Mouse (Mus musculus): Measurements from ENCODE around the gene Abcd1.

The Abcd1 gene

DNA sequence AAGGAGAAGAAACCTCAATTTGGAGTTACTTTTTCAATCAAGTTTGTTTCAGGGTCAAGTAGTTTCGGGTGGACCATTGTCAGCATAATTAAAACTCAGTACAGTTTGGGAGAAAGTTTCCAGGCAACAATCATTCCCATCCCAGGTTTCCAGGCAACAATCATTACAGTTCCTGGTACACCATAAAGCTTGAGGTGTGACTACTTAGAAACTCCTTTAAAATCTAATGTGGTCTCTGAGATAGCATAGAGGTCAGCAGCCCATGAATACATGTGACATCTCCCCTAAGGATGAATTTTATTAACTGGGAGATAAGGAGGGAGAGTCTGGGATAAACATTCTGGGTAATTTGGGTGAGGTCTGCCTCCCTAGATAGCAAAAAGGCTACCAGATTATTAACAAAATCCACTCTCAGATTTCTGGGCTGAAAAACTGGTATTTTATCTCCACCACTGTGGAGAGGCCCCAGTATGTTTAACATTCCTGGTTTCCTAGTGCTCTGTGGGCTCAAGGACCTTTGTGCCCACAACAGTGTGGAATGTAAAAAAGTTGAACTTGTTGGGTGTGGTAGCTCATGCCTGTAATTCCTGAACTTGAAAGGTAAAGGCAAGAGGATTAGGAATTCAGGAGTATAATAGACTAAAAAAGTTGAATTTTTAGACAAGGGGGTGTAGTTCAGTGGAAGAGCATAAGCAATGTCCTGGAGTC, 28.5 kb downstream of the Abcd1 start:
- no peak for DNase-seq

DNA sequence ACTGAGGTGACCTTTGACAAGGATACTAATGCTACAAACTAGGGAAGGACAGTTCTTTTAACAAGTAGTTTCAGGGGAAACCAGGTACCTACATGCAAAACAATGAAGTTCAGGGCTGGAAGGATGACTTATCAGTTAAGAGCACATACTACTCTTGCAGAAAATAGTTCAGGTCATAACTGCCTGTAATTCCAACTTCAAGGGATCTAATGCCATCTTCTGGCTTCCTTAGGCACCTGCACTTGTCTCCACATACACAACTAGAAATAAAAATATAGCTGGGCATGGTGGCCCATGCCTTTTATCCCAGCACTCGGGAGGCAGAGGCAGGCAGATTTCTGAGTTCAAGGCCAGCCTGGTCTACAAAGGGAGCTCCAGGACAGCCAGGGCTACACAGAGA, 32.6 kb downstream of the Abcd1 start:
- no peak for DNase-seq

DNA sequence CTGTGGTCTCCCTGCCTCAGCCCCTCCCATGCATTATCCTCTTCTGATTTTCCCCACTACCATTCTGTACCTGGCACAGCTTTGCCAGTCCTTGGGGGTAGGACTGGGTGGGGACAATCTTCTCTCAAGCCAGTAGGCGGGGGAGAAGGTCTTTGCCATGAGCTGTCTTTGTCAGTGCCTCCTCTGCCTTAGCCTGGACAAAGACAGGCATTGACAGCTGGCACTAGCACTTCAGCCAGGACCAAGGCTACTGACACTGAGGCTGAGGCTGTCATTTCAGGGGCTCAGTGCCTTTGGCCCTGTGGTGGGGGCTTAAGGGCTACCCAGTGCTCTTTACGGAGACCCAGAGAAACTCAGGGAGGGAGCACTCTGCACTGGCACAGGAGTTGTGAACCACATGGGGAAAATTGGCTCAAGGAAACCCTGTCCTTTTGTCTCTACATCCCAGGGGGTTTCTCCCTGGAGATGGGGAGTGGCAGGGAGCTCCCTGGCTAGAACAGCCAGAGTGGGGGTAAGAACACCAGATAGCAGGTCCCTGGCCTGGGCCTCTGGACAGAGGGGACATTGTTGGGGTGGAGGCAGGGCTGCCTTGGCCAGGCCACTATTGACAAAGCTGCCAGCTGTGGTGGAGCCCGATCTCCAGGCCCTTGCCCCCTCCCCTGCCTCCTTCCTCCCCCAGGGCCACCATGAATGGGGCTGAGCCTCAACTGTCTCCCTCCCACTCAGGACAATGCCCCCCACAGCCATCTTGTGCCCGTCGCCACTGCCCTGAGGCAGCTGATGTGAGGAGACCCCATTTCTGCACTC, 40.1 kb downstream of the Abcd1 start, which contains the start of gene Plxnb3:
Gene Plxnb3, plus strand, starts transcription at position 757 of the 807 bp plus-strand sequence.
- DNase-seq: no peak

DNA sequence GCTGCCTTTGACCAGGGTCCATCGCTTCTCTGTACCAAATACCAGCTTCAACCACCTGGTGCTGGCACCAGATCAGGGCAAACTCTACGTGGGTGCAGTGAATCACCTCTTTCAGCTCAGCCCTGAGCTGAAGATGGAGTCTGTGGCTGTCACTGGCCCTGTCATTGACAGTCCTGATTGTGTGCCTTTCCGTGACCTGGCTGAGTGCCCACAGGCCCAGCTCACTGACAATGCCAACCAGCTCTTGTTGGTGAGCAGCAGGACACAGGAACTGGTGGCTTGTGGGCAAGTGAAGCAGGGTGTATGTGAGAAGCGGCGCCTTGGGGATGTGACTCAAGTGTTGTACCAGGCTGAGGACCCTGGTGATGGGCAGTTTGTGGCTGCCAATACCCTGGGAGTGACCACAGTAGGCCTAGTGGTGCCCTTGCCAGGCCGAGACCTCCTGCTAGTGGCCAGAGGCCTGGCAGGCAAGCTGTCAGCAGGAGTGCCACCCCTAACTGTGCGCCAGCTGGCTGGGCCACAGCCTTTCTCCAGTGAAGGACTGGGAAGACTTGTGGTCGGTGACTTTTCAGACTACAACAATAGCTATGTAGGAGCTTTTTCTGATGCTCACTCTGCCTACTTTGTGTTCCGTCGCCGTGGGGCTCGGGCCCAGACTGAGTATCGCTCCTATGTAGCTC, 42.4 kb downstream of the Abcd1 start:
- DNase-seq: peak in 1 of 2 experiments; percentile 32

DNA sequence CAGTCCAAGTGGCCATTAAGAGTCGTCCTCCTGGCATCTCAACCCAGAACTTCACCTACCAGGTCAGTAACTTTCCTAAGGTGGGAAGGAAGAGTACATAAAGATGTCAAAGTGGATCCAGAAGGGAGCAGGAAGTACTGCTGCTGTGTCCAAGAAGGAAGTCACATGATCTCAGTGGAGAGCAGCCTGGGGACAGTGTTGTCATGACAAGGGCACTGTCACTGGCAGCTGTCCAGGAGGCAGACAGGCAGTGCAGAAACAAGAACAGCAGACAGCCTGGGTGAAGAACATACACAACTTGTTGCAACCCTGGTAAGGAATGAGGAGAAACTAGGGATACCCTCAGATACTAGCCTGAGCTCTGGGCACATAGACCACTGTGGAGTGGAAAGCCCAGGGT, 48.9 kb downstream of the Abcd1 start:
- peak; percentile 71 to 81 for DNase-seq

DNA sequence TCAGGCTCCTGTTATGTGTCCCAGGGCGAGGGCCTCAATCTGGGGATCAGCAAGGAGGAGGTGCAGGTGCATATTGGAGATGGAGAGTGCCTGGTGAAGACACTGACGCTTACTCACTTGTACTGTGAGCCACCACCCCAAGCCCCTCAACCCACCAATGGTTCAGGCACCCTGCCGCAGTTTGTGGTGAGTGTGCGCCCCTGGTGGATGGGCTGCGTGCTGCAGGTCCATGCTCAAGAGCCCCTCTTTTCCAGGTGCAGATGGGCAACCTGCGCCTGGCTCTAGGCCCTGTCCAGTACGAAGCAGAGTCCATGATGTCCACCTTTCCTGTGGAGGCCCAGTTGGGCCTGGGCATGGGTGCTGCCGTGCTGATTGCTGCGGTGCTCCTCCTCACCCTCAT, 50.9 kb downstream of the Abcd1 start:
- DNase-seq: peak in 1 of 2 experiments; percentile 47

DNA sequence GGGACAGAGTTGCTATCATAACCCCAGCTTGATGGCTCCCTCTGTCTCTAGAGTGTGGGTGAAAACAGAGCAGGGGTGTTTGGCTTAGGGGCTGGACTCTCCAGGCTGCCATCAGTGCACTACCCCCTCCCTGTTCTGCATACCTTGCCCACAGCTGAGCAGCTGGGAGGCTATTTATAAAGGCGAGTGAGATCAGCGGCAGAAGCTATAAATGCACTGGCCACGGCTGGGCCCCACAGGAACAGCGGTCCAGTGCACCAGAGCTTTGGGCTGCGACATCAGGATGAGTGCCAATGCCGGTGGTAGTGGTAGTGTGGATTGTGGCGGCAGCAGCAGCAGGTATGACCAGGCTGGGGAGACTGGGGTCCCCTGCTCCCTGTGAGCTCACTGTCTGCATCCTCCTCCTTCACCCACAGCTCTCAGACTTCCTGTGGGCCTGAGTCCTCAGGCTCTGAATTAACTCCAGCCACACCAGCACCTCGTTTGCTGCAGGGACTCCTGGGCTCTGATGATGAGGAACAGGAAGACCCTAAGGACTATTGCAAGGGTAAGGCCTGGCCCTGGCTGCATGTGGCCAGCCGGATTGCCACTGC, 57.9 kb downstream of the Abcd1 start, which contains the start of gene Srpk3:
Gene Srpk3, plus strand, starts transcription at position 238 of the 593 bp plus-strand sequence.
- peak in 1 of 2 experiments; percentile 42 for DNase-seq

DNA sequence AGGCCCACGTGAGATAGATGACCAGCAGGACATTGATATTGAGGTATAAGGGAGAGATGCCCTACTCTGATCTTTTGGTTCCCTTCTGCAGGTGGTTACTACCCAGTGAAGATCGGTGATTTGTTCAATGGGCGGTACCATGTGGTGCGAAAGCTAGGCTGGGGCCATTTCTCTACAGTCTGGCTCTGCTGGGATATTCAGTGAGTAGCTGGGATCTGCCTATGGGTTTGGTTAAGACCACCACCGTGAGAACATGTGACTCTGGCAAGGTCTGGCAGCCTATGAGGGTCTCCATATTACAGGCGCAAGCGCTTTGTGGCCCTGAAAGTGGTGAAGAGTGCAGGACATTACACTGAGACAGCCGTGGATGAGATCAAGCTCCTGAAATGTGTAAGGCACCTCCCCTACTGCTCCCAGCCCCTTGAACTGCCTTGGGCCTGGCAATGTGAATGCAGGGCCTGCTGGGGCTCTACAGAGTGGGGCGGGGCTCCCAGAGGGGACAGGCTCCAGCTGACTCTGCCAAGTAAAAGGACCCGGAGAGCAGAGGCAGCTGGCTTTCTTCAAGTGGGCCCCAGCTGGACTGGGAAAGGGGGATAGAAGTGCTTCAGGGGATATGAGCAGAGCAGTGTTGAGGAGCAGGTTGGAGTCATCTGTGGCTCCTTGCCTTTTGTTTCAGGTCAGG, 58.5 kb downstream of the Abcd1 start:
- peak; percentile 31 to 74 for DNase-seq

DNA sequence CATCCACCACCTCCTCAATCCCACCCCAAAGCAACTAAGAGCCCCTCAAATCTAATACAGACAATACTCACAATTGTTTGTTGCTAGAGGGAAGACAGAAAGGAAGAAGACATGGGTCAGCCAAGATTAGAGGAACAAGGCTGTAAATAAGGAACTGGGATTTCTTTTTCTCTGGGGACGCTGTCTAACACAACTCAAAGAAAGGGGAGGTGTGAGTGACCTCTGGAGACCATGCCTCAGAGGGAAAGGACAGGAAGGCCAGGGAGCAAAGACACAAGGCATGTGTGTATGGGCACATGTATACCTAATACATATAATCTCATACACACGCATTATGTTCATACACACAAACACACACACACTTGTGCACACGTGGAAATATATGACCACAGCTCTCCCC, 65.8 kb downstream of the Abcd1 start:
- no peak for DNase-seq

DNA sequence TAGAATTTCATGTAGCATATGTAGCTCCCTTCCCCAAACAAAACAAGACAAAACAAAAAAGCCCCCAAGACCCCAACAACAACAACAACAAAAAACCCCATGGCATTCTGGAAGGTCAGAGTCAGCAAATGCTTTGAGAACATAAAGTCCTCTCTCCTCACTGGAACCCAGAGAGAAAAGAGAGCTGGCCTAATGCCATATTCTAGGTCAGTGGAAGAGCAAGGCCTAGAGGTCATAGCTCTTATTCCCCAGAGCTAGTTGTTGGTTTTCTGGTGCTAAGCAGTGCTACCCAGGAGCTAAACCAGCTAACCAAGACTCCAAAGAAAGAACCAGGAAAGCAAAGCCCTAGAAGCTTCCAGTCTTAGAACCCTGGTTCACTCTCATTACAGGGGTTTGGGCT, 69.3 kb downstream of the Abcd1 start:
- DNase-seq: no peak

DNA sequence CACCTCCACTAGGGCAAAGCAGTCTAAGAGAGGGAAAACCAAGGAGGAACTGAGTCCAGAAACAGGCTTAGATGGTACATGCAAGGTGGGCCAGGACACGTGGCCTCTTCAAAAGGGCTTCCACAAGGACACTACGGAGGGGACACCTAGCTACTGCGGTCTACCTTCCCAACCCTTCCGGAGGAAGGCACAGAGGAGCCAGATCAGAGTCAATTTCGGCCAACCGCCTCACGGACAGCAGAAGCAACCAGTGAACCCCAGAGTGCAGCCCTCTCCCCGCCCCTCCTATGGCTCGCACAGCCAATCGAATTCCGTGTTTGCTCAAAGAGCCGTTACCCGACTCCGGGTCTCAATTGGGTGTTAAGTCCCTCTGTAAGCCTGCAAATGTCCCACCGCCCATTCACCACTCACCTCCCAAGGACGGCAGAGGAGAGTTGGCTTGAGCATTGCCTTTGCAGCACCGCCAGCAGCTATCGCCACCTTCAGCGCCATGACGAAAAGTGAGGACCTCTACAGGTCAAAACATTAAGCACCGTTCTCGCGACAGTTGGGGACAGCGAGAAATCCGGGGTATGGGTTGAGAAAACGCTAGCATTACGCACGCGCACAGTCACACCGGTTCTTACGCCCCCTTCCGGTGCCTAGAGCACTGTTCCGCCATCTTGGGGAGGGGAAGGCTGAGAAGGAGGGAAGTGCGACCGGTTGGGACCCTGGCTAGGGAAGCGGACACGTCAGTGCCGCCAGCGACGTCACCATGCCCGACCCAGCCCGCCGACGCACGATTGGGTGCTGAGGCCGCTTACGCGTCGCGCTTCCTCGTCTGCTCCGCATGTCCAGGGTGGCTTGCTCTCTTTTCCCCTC, 70.2 kb downstream of the Abcd1 start, which contains the start of the genes Idh3g and Ssr4:
Gene Idh3g, minus strand, starts transcription at position 534 of the 861 bp plus-strand sequence.
Gene Ssr4, plus strand, starts transcription at position 665 of the 861 bp plus-strand sequence.
- peak; percentile 95 to 96 for DNase-seq

DNA sequence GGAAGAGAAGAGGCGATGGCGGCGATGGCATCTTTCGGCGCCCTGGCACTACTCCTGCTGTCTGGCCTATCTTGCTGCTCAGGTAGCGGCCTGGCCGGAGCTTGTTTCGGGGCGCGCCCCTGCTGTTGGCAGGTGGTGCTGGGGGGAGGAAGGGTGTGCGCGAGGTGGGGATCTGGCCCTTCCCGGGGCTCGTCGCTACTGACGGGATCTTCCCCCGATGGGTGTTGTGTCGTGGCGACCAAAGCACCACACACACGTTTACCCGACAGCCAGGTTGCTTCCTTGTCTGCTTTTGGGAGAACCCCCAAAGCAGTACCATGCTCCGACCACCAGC, 70.8 kb downstream of the Abcd1 start:
- DNase-seq: no peak
